Mouse (Mus musculus): ENCODE data around the gene Slit3. TPM values are rescaled to one million over a fixed set of nuclear protein-coding genes. Genes with fewer than 3 reads are reported as not detected.

Slit3 gene
- polyA plus RNA-seq, 1 experiment = 0.04 TPM

DNA sequence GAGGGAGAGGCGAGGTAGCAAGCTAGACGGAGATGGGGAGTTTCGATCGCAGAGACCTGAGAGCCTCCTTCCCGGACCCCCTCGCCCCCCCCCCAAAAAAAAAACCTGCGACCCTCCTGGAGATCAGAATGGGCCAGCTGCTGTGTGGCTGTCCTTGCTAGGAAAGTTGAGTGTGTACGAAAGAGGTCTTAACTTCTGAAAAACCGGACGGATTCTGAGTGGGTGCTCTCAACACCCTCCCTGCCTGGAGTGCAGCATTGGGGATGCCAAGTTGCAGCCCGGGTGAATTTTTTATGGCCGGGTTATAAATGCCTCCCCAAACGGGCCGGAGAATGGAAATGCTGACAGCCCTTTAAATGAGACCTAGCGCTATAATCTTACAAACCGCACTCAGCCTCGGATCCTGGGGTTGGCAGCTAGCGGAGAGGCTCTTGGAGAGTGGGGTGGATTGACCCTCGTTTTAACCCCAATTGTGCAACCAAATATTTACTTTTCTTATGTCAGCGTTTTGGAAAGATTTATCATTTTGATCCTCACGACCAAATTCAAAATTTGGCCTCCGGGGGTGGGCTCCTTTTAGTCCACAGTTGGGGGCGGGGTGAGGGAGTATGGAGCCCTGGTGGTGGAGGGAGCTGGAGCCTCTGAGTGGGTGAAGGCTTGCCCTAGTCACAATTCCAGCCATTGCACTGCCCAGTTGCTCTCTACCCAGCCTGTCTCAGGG, 1.2 kb downstream of the Slit3 start:
- Histone ChIP-seq H3K36me3 (replicated peaks; ENCODE audit: low read length) (no peaks in the 10 kb centered on the region), H3K4me1 (no peaks in the 10 kb centered on the region), H3K9me3 (no peaks in the 10 kb centered on the region), H3K4me3 (replicated peaks) (no peak overlapping the region), H3K27me3 (replicated peaks) (peaks cover 58% of the 10 kb centered on the region)
- no peak for TF ChIP-seq FLI1 (IDR thresholded peaks at IDR 0.05; ENCODE audit: low read length)
- TF ChIP-seq GATA1 (IDR thresholded peaks at IDR 0.05; ENCODE audit: borderline replicate concordance, low read length) = no peak

- no peaks in the 10 kb centered on the region for H3K36me3 ChIP-seq (replicated peaks; ENCODE audit: low read length)
- H3K27me3 ChIP-seq (replicated peaks) = peaks cover 52% of the 10 kb centered on the region
- no peaks in the 10 kb centered on the region for H3K9me3 ChIP-seq
- H3K4me1 ChIP-seq = no peaks in the 10 kb centered on the region
- TF ChIP-seq GATA1 (IDR thresholded peaks at IDR 0.05; ENCODE audit: borderline replicate concordance, low read length) (no peak), FLI1 (IDR thresholded peaks at IDR 0.05; ENCODE audit: low read length) (no peak)
- H3K4me3 ChIP-seq (replicated peaks) = no peak overlapping the region
Measured at GRCm38 (mm10) chr11:35124489-35125107, 3.6 kb downstream of the Slit3 start.

DNA sequence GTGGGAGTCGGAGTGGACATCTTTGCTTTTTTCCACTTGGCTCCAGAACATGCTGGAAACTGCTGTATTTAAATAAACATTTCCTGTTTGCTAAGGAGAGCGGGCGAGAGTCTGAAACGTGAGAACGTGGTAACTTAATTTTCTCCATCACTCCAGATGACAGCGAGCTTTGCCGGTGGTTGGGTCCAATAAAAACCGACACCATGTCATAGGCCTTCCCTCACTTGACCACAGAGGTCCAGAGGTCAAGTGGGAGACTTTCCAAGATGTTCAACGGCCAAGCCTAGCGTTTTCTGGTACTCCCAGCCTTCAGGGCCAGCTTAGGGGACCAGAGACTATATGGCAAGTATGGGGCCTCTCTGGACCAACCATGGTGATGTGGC, 4.1 kb downstream of the Slit3 start:
- no peaks in the 10 kb centered on the region for H3K9me3 ChIP-seq
- no peaks in the 10 kb centered on the region for H3K4me1 ChIP-seq
- no peaks in the 10 kb centered on the region for H3K36me3 ChIP-seq (replicated peaks; ENCODE audit: low read length)
- no peak overlapping the region for H3K4me3 ChIP-seq (replicated peaks)
- peaks cover 49% of the 10 kb centered on the region for H3K27me3 ChIP-seq (replicated peaks)
- TF ChIP-seq GATA1 (IDR thresholded peaks at IDR 0.05; ENCODE audit: borderline replicate concordance, low read length) (no peak), FLI1 (IDR thresholded peaks at IDR 0.05; ENCODE audit: low read length) (no peak)

DNA sequence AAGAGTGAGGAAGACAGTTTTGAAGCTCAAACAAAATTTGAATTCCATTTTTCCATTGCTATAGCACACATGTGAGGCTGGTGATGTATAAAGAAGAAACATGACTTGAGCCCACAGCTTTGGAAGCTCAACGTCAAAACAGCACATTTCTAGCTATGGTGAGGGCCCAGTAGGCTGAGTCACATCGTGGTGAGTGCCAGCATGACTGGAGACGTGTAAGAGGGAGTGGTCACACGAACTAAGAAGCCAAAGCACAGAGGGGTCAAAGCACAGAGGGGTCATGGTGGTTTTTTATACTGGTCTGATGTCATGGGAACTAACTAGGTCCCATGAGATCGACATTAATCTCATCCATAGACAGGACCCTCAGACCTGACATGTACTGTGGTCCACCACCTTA, 10.7 kb downstream of the Slit3 start:
- Histone ChIP-seq H3K4me1 (no peaks in the 10 kb centered on the region), H3K27me3 (replicated peaks) (no peaks in the 10 kb centered on the region), H3K9me3 (no peaks in the 10 kb centered on the region), H3K4me3 (replicated peaks) (no peak overlapping the region), H3K36me3 (replicated peaks; ENCODE audit: low read length) (no peaks in the 10 kb centered on the region)
- TF ChIP-seq FLI1 (IDR thresholded peaks at IDR 0.05; ENCODE audit: low read length) = no peak
- no peak for TF ChIP-seq GATA1 (IDR thresholded peaks at IDR 0.05; ENCODE audit: borderline replicate concordance, low read length)

DNA sequence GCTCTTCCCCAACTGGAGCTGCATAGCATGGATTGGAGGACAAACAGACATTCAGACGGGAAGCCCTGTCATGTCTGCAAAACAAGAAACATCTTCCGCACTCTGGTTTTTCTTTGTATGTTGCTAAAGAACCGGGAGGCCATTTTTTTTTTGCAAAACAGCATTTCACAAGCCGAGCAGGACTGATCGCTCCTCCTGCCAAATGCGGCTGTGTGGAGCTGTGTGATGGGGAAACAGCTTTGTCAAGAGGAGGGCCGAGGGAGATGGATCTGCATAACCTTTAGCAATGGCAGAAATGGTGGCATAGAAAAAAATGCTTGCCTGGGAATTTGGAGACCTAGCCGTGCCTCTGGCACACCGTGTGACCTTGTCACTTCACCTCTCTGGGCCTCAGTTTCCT, 15.6 kb downstream of the Slit3 start:
- no peaks in the 10 kb centered on the region; the same call in 1 of the 2 replicates for H3K9me3 ChIP-seq
- H3K36me3 ChIP-seq (replicated peaks; ENCODE audit: low read length) = no peaks in the 10 kb centered on the region
- TF ChIP-seq FLI1 (IDR thresholded peaks at IDR 0.05; ENCODE audit: low read length) (no peak), GATA1 (IDR thresholded peaks at IDR 0.05; ENCODE audit: borderline replicate concordance, low read length) (no peak)
- no peak overlapping the region for H3K4me3 ChIP-seq (replicated peaks)
- no peaks in the 10 kb centered on the region for H3K4me1 ChIP-seq
- no peaks in the 10 kb centered on the region for H3K27me3 ChIP-seq (replicated peaks)

DNA sequence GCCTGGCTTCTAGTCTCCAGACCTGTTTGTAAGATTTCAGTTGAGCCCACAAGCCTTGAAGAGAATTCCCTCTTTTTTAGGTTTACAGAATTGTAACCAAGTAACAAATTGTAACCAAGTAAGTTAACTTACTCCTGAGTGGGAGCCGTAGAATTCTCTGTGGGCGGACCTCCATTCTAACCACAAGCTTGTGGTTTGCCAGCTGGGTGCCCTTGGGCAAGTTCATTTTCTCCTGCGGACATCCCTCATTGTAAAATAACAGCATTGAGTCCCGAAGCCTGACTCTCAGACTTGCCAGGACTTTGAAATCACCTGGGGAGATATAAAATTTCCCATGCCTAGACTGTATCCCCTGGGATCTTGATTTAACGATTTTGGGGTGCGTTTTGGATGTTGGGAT, 19.1 kb downstream of the Slit3 start:
- Histone ChIP-seq H3K27me3 (replicated peaks) (no peaks in the 10 kb centered on the region), H3K9me3 (no peaks in the 10 kb centered on the region; the same call in 1 of the 2 replicates), H3K4me3 (replicated peaks) (no peak overlapping the region), H3K36me3 (replicated peaks; ENCODE audit: low read length) (no peaks in the 10 kb centered on the region), H3K4me1 (no peaks in the 10 kb centered on the region)
- TF ChIP-seq FLI1 (IDR thresholded peaks at IDR 0.05; ENCODE audit: low read length) (no peak), GATA1 (IDR thresholded peaks at IDR 0.05; ENCODE audit: borderline replicate concordance, low read length) (no peak)

- no peak for TF ChIP-seq GATA1 (IDR thresholded peaks at IDR 0.05; ENCODE audit: borderline replicate concordance, low read length)
- TF ChIP-seq FLI1 (IDR thresholded peaks at IDR 0.05; ENCODE audit: low read length) = no peak
- H3K4me1 ChIP-seq = no peaks in the 10 kb centered on the region
- no peaks in the 10 kb centered on the region; the same call in 1 of the 2 replicates for H3K9me3 ChIP-seq
- no peaks in the 10 kb centered on the region for H3K27me3 ChIP-seq (replicated peaks)
- H3K4me3 ChIP-seq (replicated peaks) = no peak overlapping the region
- H3K36me3 ChIP-seq (replicated peaks; ENCODE audit: low read length) = no peaks in the 10 kb centered on the region
Measured at GRCm38 (mm10) chr11:35142202-35142601, 21.2 kb downstream of the Slit3 start.

- no peak for TF ChIP-seq FLI1 (IDR thresholded peaks at IDR 0.05; ENCODE audit: low read length)
- no peak for TF ChIP-seq GATA1 (IDR thresholded peaks at IDR 0.05; ENCODE audit: borderline replicate concordance, low read length)
- H3K9me3 ChIP-seq = no peaks in the 10 kb centered on the region; the same call in 1 of the 2 replicates
Measured at GRCm38 (mm10) chr11:35142698-35143360, 21.8 kb downstream of the Slit3 start.

DNA sequence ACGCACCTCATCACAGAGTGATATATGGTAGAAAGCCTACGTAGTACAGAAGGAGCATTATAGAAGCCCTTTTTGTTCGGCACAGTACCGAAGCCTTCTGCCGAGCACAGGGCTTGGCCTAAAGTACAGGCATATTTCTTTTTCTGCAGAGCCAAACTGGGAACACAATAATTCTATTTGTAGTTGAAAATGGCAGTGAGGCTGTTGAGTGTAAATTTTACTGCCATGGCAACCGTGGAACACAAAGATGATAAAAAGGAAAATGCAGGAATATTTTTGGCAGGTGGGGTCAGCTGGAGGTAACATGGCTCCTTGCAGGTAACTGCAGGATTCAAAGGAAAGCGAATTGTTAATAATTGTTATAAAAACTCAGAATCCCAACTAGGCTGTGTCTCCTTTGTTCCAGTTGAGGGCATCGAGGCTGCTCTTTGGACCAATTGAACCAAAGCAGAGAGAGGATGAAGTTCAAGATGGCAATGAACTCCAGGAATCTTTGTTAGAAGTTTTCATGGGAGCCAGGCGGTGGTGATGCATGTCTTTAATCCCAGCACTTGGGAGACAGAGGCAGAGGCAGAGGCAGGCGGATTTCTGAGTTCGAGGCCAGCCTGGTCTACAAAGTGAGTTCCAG, 26.9 kb downstream of the Slit3 start:
- Histone ChIP-seq H3K36me3 (replicated peaks; ENCODE audit: low read length) (no peaks in the 10 kb centered on the region), H3K4me1 (no peaks in the 10 kb centered on the region), H3K27me3 (replicated peaks) (no peaks in the 10 kb centered on the region), H3K4me3 (replicated peaks) (no peak overlapping the region), H3K9me3 (no peaks in the 10 kb centered on the region)
- no peak for TF ChIP-seq GATA1 (IDR thresholded peaks at IDR 0.05; ENCODE audit: borderline replicate concordance, low read length)

More at GRCm38 (mm10) chr11:35142698-35143360, 21.8 kb downstream of the Slit3 start:
- no peak overlapping the region for H3K4me3 ChIP-seq (replicated peaks)
- H3K27me3 ChIP-seq (replicated peaks) = no peaks in the 10 kb centered on the region
- H3K4me1 ChIP-seq = no peaks in the 10 kb centered on the region
- H3K36me3 ChIP-seq (replicated peaks; ENCODE audit: low read length) = no peaks in the 10 kb centered on the region
